Mouse (Mus musculus) splenic B cell, adult 2 months (primary cell): ENCODE measurements at regions not wholly inside any gene's neighbourhood (a gene's known extent, or its start where the extent isn't known, plus 50 kb on each side); places are given as distances from the start of the nearest gene placed in this dataset.

Source experiments
- DNase-seq: peaks from one replicate; pipeline ENCODE4 v3.0.0-alpha.2; 2011; ENCODE audit warnings: low read depth, low spot score
- H3K27me3 ChIP-seq: 2 replicates; pipeline ENCODE4 v1.6.1; 2012; ENCODE audit warnings: mild to moderate bottlenecking, low read length, moderate library complexity, mixed read lengths; ENCODE audit not compliant: control insufficient read depth, poor library complexity, insufficient read depth, severe bottlenecking
- H3K36me3 ChIP-seq: 2 replicates; pipeline ENCODE4 v1.6.1; 2012; ENCODE audit warnings: mild to moderate bottlenecking, low read length, moderate library complexity, mixed read lengths; ENCODE audit not compliant: control insufficient read depth, poor library complexity, insufficient read depth, severe bottlenecking

GRCm38 (mm10) chr1:79917426-79918150 lies 56.6 kb upstream of the Serpine2 start:
- Histone ChIP-seq H3K36me3 (no peaks in the 10 kb centered on the region), H3K27me3 (no peaks in the 10 kb centered on the region)
- no peak for DNase-seq
